Mouse (Mus musculus) urinary bladder, postnatal 36 days (tissue): Measurements from ENCODE around the gene Capn13.

Experiments used
- DNase-seq, 2 experiments: peaks; one replicate each; pipeline ENCODE4 v3.0.0; 2022; ENCODE audit warnings: low spot score in 2 of 2, mixed read lengths in 1 of 2

The Capn13 gene

DNA sequence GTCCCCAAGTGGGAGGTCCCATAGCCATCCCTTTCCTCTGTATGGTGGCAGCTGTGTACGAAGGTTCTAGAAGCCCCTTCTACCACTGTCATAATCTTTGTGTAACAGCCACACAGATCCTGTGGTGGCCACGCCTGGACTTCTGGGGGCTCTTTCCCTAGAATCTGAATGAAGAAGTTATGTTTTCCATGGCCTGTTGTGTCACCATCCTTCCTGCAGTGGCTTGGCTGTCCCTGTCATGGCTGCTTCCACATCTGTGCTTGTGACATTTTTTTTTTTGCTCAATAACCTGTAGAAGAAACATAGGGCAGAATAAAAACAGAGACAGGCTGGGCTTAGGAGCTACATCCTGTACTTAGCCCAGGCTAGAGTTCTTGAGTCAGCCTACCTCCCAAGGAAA is at the start of gene Capn13:
Gene Capn13 (minus strand): TSS at position 5 of the 400 bp plus-strand sequence.
- no peak for DNase-seq

- DNase-seq, result no peak
Measured at GRCm38 (mm10) chr17:73449104-73449503, 48.4 kb upstream of the Capn13 start.

GRCm38 (mm10) chr17:73440798-73441197 is 40.1 kb upstream of the Capn13 start:
- no peak for DNase-seq

- DNase-seq, result no peak
Measured at GRCm38 (mm10) chr17:73432564-73433006, 31.9 kb upstream of the Capn13 start.

- DNase-seq, result no peak
Measured at GRCm38 (mm10) chr17:73432058-73432457, 31.4 kb upstream of the Capn13 start.

DNA sequence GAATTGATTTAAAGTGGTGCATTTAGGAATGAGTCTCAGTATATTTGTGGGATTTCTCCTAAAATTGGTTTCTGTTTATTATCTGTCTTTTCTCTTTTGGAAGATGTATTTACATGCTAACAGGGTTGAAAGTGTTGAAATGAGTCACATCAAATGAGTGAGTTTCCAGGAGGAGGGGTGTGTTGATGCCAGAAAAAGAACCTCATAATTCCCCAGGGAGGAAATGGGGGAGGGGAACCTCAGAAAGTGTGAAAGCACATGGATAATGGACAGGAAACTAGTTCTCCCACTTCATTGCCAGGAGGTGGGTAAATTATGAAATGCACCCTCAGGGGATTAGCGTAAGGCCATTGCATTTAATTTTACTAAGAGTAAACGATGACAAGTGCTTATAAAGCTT is 16.7 kb upstream of the Capn13 start:
- DNase-seq, result no peak

DNA sequence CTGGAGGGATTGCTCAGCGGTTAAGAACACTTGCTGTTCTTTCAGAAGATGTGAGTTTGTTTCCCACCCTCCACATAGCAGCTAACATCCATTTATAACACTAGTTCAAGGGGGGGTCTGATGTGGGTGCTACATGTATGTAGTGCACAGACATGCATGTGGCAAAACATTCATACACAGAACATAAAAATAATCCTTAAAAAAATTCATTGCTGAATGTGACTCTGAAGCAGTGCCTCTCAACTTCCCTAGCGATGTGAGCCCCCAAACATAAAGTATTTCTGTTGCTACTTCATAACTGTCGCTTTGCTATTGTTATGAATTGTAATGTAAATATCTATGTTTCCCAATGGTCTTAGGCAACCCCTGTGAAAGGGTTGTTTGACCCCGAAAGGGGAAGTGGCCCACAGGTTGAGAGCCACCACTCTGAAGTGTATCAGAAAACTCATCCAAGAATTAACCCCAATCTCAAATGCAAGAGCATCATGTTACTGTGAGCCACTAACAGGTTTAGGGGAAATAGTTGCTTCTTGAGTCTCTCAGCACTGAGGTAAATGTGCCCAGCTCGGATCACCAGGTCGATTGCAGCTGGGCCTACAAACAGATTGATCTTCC is 15.6 kb upstream of the Capn13 start:
- no peak for DNase-seq

DNA sequence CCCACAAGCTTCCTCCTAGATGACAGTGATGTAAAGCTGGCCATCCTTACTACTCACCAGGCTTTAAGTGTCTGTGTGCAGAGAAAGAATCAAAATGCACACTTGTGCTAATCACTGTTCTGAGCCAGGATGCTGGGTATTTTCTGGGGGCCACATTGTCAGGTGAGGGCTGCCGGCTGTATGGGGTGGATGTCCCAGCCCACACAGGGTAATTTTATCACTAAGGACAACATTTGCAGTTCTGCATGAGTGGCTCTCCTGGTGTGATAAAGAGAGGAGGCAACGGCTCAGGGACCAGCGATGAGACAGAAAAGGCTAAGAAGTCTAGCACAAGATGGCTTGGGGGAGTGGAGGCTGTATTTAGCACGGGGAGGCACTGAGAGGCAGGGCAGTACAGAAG is 11.2 kb upstream of the Capn13 start:
- no peak for DNase-seq

DNA sequence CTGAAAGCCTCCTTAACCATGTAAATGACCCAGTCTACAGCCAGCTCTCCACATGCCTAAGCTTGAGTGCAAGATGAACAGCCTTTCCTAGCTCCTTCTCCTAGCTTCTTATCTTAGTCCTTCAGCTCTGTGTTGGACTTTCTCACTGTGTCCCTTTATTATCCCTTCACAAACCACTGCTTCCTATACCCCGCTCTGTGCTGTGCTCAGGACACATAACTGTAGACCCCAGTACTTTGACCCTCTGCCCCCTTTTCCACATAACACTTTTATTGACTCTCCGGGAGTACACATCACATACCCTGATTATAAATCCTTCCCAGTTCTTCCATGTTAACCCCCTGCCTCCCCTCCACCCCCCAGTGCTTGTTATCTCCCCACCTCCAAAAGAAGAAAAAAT is 606 bp upstream of the Capn13 start:
- no peak for DNase-seq

GRCm38 (mm10) chr17:73399136-73399535 is 1.5 kb downstream of the Capn13 start:
- DNase-seq, result no peak

DNA sequence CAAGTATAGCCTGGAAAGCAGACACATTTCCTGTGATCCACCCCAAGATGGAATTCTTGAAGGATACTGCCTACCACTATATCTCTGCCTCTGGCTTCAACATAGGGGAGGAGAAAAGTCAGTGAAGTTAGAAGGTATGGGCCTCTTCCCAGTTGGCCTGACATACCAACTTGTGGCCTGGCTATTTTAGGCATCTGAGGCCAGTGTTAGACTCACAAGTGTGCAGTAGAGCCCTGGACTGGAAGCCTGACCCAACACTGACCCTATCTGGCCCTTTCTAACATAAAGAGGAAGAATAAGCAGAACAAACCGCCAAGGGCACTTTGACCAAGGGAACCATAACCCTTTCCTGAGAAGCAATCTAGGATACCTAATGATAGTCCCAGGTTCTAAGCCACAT is 7.3 kb downstream of the Capn13 start:
- no peak for DNase-seq

GRCm38 (mm10) chr17:73391771-73392170 is 8.9 kb downstream of the Capn13 start:
- no peak for DNase-seq

DNA sequence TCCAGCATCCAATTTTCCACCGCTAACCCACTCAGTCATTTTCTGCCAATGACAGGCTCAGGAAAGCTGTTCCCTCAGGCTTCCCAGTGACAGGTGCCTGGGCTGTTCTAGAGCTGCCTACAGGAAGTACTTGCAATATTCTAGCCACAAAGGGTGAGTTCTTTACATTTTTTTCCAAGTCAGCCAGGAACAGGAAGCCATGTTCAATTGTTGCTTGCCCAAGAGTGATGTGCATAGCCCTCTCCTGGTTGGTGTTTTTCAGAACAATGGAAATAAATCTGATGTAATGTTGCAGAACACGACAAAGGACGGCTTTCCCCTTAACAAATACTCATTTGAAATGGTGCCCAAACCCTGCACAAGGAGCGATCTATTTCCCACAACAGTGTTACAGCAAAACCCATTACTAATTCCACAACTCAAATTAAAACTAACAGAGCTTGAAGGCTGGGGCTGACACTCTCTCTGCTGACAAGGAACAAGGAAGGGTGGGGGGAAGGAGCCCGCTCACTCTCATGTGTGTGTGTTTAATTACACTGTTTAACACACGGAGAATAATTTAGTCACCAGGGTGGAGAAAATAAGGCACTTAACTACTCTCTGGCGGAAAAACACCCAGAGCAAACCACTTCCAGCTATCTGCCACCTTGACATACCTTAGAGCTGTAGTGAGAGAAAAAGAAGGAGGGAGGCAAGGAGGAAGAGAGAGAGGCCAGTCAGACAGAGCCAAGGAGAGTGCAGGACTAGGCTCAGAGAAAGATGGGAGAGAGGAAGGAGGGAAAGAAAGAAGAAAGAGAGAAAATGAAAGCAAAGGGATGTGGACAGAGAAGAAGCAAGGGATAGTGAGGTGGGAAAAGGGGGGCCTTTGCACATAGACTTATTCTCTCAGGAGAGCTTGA is 10.2 kb downstream of the Capn13 start:
- no peak for DNase-seq

DNA sequence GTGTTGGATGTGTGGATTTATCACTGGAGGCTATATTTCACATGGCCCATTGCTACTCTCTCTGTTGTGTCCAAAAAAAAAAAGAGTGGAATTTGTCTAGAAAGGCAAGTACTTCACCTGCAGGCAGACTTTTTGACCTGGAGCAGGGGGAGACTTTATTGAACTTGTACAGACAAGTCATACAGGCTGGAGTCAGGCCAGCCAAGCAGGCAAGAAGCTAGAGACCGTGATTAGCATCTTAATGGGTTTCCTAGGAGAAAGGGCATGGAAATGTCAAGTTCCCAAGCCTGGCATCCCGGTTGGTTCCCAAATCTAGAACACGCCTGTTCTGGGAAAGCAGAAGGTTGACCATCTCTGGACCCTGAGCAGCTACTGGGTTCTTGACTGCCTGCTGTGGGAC is 11.3 kb downstream of the Capn13 start:
- peak in 1 of 2 experiments; percentile 19 for DNase-seq

GRCm38 (mm10) chr17:73386581-73386980 is 14.1 kb downstream of the Capn13 start:
- DNase-seq, result no peak

DNA sequence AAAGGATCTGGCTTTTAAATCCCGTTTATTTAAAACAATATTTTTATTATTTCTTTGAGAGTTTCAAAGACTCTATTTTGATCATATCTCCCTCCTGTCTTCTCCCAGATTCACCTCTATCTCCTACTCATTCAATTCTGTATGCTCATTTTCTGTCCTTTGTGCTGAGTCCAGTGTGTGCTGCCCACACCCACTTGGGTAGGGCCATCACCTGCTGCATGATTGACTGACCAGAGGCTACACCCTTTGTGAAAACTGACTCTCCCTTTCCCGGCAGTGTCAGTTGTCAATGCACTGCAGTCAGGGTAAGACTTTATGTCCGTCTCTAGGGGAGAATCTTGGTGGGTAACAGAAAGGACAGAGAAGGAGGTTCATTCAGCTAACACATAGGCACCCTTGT is 14.7 kb downstream of the Capn13 start:
- DNase-seq, result no peak

- DNase-seq, result no peak
Measured at GRCm38 (mm10) chr17:73382327-73383014, 18.2 kb downstream of the Capn13 start.

DNA sequence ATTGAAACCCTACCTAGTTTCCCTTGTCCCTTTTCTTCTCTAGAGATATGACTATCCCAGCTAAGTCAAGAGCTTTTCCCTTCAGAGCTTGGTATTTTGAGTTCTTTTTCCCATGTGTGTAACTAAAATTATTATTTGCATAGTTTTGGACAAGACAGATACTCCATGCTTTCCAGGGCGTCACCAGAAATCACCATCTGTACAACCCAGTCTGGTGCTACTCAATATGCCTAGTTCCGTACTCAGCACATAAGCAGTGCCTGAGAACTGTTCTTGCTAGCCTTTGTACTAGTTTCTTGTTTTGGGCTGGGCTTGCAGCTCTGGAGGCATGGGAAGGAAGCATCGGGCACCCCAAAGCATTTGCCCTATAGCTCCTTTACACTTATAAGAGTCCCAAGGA is 19.0 kb downstream of the Capn13 start:
- no peak for DNase-seq

DNA sequence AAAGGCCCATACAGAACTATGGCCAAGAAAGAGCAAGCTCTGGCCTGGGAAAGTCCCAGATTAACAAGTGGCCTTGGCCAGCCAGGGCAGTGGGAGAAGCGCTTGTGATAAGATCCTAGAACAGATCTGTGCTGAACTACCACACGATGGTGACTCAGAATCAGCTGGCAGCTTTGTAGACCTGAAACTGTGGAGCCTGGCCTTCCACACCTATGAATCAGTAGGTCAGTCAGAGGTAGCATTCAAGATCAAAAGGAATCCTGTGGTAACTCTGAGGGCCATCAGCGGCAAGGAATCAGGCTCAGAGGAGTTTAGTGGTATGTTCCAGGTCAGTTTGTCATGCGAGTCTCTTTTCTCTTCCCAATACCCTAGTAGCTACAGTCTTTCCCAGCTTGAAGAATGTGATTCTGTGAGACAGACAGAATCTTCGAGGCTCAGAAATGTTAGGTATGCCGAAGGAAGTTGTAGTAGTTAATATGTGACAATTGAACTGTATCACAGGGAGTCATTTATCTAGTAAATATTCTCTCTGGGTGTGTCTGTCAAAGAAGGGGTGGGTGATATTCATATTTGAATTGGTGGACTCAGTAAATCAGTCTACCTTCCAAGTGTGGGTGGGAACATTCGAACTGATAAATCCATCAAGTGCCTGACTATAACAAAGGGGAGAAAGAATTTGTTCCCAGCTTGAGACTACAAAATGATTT is 22.7 kb downstream of the Capn13 start:
- peak; percentile 41 to 52 for DNase-seq

DNA sequence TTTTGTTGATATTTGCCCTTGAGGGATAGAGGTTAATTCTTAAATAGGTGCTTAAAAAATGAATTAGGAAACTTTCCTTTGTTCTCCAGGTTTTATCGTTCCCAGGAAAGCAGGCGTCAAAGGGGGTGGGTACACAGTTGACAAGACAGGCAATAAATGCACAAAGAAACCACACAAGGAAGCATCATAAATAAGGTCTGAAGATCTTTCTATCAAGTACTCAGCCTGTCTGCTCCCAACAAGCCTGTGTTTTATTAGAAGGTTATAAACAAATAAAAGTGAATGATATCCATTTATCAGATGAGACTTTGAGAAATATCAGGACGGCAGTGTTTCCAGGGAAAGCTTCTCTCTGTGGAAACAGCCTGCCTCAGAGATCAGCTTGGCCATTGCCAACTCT is 33.3 kb downstream of the Capn13 start:
- no peak for DNase-seq

DNA sequence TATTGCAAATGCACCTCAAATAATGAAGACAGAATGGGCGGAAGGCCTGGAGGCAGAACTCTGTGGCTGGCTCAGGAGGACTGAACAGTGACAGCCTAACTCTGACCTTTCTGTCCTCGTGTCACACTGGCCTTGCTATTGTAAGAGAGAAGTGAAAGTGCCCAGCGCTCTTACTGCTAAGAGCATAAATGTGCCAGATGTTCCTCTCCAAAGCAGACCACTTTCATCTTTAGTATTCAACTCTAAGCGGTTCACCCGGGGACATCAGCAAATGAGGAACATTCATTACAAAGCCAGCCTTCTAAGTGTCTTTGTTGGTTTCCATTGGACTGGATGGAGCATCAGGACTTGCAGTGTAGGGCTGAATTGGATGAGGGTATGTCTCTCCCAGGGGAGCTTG is 39.6 kb downstream of the Capn13 start:
- no peak for DNase-seq
